Mouse (Mus musculus): ENCODE measurements around the gene Arhgef17.

GRCm38 (mm10) chr7:100871892-100872291 is 60.0 kb downstream of the Arhgef17 start:
- no peak for TF ChIP-seq POLR2A (IDR thresholded peaks at IDR 0.05; ENCODE audit: low read depth, low read length)
- TF ChIP-seq CTCF (IDR thresholded peaks at IDR 0.05; ENCODE audit: borderline replicate concordance, insufficient read depth, low read length): no peak

Measured in embryonic fibroblast, embryonic 13.5 days (primary cell).